Mouse (Mus musculus) natural killer cell, adult 2 months (primary cell): Measurements from ENCODE around the gene Gpr21.
"Not testable (repeated sequence)": the region's sequence is repeated elsewhere in the genome, so short reads cannot be mapped to it uniquely, and the experiment has no call there.

Experiments
- DNase-seq, 2 experiments: peaks; one replicate each; pipeline ENCODE4 v3.0.0; 2022; ENCODE audit warnings: low spot score in 2 of 2

Gpr21 gene

GRCm38 (mm10) chr2:37516030-37516710, at the start of gene Gpr21:
Gene Gpr21 (plus strand): TSS chr2:37516332.
- no peak for DNase-seq

GRCm38 (mm10) chr2:37479559-37479958, 36.6 kb upstream of the Gpr21 start:
- DNase-seq = no peak

- no peak for DNase-seq
Measured at GRCm38 (mm10) chr2:37480039-37480438, 36.1 kb upstream of the Gpr21 start.

GRCm38 (mm10) chr2:37484165-37484564, 32.0 kb upstream of the Gpr21 start:
- DNase-seq = no peak

- peak; percentile 11 to 34 for DNase-seq
Measured at GRCm38 (mm10) chr2:37485370-37485769, 30.8 kb upstream of the Gpr21 start.

GRCm38 (mm10) chr2:37486408-37486807, 29.7 kb upstream of the Gpr21 start:
- no peak for DNase-seq

GRCm38 (mm10) chr2:37488956-37489355, 27.2 kb upstream of the Gpr21 start:
- DNase-seq = no peak

GRCm38 (mm10) chr2:37497321-37497720, 18.8 kb upstream of the Gpr21 start:
- no peak for DNase-seq

GRCm38 (mm10) chr2:37505856-37506255, 10.3 kb upstream of the Gpr21 start:
- not testable (repeated sequence) for DNase-seq

- DNase-seq = no peak
Measured at GRCm38 (mm10) chr2:37511134-37511901, 4.8 kb upstream of the Gpr21 start.

- no peak for DNase-seq
Measured at GRCm38 (mm10) chr2:37516922-37517462, 860 bp downstream of the Gpr21 start.

GRCm38 (mm10) chr2:37518561-37519285, 2.6 kb downstream of the Gpr21 start:
- no peak for DNase-seq

- no peak for DNase-seq
Measured at GRCm38 (mm10) chr2:37519286-37519640, 3.1 kb downstream of the Gpr21 start.

- no peak for DNase-seq
Measured at GRCm38 (mm10) chr2:37527587-37527986, 11.5 kb downstream of the Gpr21 start.

- DNase-seq = no peak
Measured at GRCm38 (mm10) chr2:37529397-37529796, 13.3 kb downstream of the Gpr21 start.

- DNase-seq = no peak
Measured at GRCm38 (mm10) chr2:37530766-37531165, 14.6 kb downstream of the Gpr21 start.

GRCm38 (mm10) chr2:37531639-37532038, 15.5 kb downstream of the Gpr21 start:
- DNase-seq = no peak

GRCm38 (mm10) chr2:37549346-37550012, 33.3 kb downstream of the Gpr21 start:
- DNase-seq = no peak

GRCm38 (mm10) chr2:37556366-37556765, 40.2 kb downstream of the Gpr21 start:
- no peak for DNase-seq

GRCm38 (mm10) chr2:37565579-37565978, 49.4 kb downstream of the Gpr21 start:
- peak; percentile 42 to 62 for DNase-seq

- DNase-seq = peak; percentile 32 to 56
Measured at GRCm38 (mm10) chr2:37566035-37566434, 49.9 kb downstream of the Gpr21 start.

GRCm38 (mm10) chr2:37569888-37570287, 53.8 kb downstream of the Gpr21 start:
- no peak for DNase-seq
